Mouse (Mus musculus) cerebellum, adult 11 months (tissue): Measurements from ENCODE around the gene Tpk1.

Experiments
- DNase-seq: peaks from one replicate; pipeline ENCODE4 v3.0.0; 2022

The Tpk1 gene

GRCm38 (mm10) chr6:43343006-43343405 lies 323.1 kb downstream of the Tpk1 start:
- no peak for DNase-seq

- DNase-seq: no peak
Measured at GRCm38 (mm10) chr6:43342386-43342785, 323.7 kb downstream of the Tpk1 start.

GRCm38 (mm10) chr6:43338804-43339203 lies 327.3 kb downstream of the Tpk1 start:
- no peak for DNase-seq

GRCm38 (mm10) chr6:43337491-43337961 lies 328.6 kb downstream of the Tpk1 start:
- DNase-seq: peak; percentile 68

GRCm38 (mm10) chr6:43335619-43336234 lies 330.4 kb downstream of the Tpk1 start:
- DNase-seq: no peak

DNA sequence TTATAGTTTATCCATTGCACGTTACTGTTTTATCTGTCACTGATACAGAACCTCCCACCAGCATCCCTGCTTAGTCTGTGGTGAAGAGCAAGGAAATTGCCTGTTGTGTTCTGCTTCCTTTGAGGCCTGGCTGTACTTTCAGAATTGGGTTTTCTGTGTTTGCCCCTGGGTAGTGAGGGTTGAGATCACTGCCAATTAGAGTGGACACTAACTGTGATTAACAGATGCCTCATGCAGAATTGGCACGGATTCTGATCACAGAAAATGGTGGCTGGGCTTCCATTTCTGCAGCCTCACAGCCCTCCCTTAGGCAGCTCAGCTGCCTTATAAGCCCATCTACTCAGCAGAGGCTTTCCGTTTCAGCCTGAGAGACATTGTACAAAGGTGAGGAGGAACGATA lies 332.6 kb downstream of the Tpk1 start:
- DNase-seq: peak; percentile 86

DNA sequence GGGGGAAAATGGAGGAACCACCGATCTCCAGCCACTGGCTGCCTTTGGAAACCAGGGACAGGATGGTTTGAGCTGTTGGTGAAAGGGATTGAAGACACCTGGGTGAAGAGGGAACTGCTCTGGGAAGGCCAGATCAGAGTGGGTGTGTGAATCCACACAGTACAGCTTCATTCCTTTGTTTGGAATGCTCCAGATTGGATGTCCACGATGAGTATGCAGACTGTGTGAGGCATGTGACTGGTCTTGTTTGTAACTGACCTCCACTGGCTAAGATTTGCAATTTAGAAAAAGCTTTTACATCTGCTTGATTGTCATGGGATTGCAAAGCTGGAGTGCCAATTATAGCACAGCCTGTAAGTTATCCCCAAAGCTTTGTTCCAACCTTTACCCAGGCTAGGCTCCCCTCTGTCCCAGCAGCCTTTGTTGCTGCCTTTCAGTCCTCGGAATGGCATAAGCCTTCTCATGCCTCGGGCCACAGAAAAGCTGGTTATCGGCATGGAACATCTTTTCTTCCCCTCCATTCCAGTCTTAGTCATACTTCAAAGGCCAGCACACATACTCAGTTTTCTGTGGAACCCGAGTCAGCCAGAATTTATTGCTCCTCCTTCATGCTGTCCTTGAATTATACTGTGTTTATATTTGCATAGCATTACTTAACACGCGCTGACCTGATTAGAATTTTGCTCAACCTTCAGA lies 353.0 kb downstream of the Tpk1 start:
- DNase-seq: no peak

GRCm38 (mm10) chr6:43312546-43312945 lies 353.5 kb downstream of the Tpk1 start:
- no peak for DNase-seq

DNA sequence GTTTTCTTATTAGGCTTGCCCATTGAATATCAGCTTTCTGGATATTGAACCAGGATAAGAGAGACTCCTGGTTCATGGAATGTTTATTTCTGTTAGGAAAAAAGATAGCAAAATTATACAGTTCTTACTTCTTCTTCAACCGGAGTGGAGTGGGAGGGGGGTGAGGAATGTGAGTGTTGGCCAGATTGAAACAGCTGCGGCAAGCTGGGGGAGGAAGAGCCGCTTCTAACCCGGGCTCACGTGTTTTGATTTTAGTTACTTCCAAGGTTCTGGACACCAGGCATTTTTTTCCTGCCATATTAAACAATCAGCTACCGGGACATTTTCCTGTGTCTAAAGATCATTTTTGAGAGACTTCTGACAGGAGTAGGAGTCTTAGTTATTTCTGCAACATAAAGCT lies 356.0 kb downstream of the Tpk1 start:
- no peak for DNase-seq

DNA sequence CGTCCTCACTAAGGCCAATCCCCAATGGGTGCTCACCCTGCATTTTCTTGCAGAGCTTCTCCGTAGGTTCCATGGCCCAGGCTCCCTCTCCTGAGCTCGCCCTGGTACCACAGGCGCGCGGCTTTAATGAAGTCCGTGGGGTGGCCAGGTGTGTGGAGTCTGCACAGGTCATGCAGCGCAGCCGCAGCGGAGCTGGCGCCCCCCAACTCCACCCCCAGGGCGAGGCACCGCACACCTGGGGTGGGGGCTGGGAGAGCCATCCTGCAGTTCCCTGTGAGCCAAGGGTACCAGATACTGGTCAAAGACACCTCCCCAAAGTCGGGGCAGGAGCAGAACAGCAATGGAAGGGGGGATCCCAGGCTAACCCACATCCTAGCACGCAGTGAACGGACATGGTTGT lies 356.6 kb downstream of the Tpk1 start, which contains the start of gene Nobox:
Nobox (minus strand) TSS at position 101 of the 400 bp plus-strand sequence.
- no peak for DNase-seq

DNA sequence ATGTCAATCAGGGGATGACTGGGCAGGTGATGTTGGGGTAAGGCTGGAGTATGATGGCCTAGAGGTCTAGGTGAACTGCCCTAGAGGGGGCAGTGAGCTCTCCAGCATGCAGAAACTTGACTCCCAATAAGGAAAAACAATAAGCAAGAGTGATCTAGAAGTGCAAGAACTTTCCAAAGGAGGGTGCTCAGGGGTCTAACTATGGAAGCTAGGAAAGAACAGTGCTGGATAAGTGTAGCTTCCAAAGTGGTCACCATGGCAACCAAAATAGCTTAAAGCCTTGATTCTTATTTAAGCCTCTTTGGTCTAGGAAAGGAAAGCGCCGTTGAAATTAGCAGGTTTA lies 368.6 kb downstream of the Tpk1 start:
- DNase-seq: no peak

- peak; percentile 21 for DNase-seq
Measured at GRCm38 (mm10) chr6:43296798-43297507, 369.1 kb downstream of the Tpk1 start.

- DNase-seq: peak; percentile 11
Measured at GRCm38 (mm10) chr6:43295908-43296307, 370.2 kb downstream of the Tpk1 start.
